Mouse (Mus musculus) neural tube, embryonic 11.5 days (tissue): ENCODE measurements around the gene Tvp23b. TPM values are rescaled to one million over a fixed set of nuclear protein-coding genes. Genes with fewer than 3 reads are reported as not detected.

Source experiments
- ATAC-seq: fragments of 200-750 bp; cut with Nextera tagmentation; 2 replicates; pipeline ENCODE4 v1.8.0; 2017; ENCODE audit warnings: moderate number of reproducible peaks, mild to moderate bottlenecking, moderate TSS enrichment, moderate library complexity; ENCODE audit not compliant: insufficient read depth, low FRiP score, low TSS enrichment
- DNase-seq: peaks from one replicate; pipeline ENCODE4 v3.0.0-alpha.2; 2015; ENCODE audit warnings: low spot score
- H3K27ac ChIP-seq: fragments of 300-500 bp; sonication (generic); 2 replicates; pipeline ENCODE4 v1.5.1; 2014; ENCODE audit warnings: low read depth, mild to moderate bottlenecking, low read length
- H3K27me3 ChIP-seq: fragments of 300-500 bp; sonication (generic); 2 replicates; pipeline ENCODE4 v1.6.1; 2014; ENCODE audit warnings: mild to moderate bottlenecking, low read length, mixed read lengths; ENCODE audit not compliant: control insufficient read depth, insufficient read depth
- H3K36me3 ChIP-seq: fragments of 300-500 bp; sonication (generic); 2 replicates; pipeline ENCODE4 v1.6.1; 2014; ENCODE audit warnings: mild to moderate bottlenecking, low read length, moderate library complexity, mixed read lengths; ENCODE audit not compliant: control insufficient read depth, insufficient read depth
- H3K4me1 ChIP-seq: fragments of 300-500 bp; sonication (generic); 2 replicates; pipeline ENCODE4 v1.6.1; 2014; ENCODE audit warnings: low read length, mixed read lengths; ENCODE audit not compliant: control insufficient read depth, insufficient read depth
- H3K4me2 ChIP-seq: fragments of 300-500 bp; sonication (generic); 2 replicates; pipeline ENCODE4 v1.6.1; 2014; ENCODE audit warnings: low read depth, mild to moderate bottlenecking, moderate library complexity
- H3K4me3 ChIP-seq: fragments of 300-500 bp; sonication (generic); 2 replicates; pipeline ENCODE4 v1.5.1; 2014; ENCODE audit warnings: low read depth, low read length
- H3K9ac ChIP-seq: fragments of 300-500 bp; sonication (generic); 2 replicates; pipeline ENCODE4 v1.6.1; 2014; ENCODE audit warnings: mild to moderate bottlenecking, low read length
- H3K9me3 ChIP-seq: fragments of 300-500 bp; sonication (generic); 2 replicates; pipeline ENCODE4 v1.6.1; 2016; ENCODE audit warnings: low read length; ENCODE audit not compliant: control insufficient read depth
- WGBS: fragments of 180-500 bp; shearing (Covaris S2); extraction: QIAGEN DNeasy Blood & Tissue Kit; methylation state at CpG from one replicate; pipeline ENCODE4 v1.1.7; 2014; 5-methylcytosine and 5-hydroxymethylcytosine counted together
- polyA plus RNA-seq: library from polyadenylated mRNA; unstranded; fragments of >200 nt; fragmentation: Nextera tagmentation; extraction: Ambion mirVana; gene quantifications from 2 replicates; pipeline ENCODE4 v1.2.1, GENCODE M21; 2014

The Tvp23b gene
- polyA plus RNA-seq, 1 experiment from 2014 or later = 43.1 TPM

- peak; percentile 24 for DNase-seq
- no peaks in the 10 kb centered on the region for H3K4me1 ChIP-seq
- H3K9me3 ChIP-seq = no peaks in the 10 kb centered on the region
- H3K27me3 ChIP-seq = no peaks in the 10 kb centered on the region
- no peak overlapping the region for H3K4me3 ChIP-seq
- H3K9ac ChIP-seq = no peak overlapping the region
- WGBS = 51% methylated on average over 8 of the region's 8 CpGs
- H3K36me3 ChIP-seq = no peaks in the 10 kb centered on the region
- no peak overlapping the region for H3K4me2 ChIP-seq
- H3K27ac ChIP-seq = 0 out of 2 replicates have a peak overlapping the region, but pooled peaks have one; percentile 20
- ATAC-seq = peak; percentile 58; the same call in 1 of the 2 replicates
These were observed 32.1 kb downstream of the Tvp23b start for GRCm38 (mm10) chr11:62911362-62911761.

- DNase-seq (no peak), ATAC-seq (no peak)
- 92% methylated on average over 2 of the region's 2 CpGs for WGBS
- Histone ChIP-seq H3K4me1 (no peaks in the 10 kb centered on the region), H3K27me3 (no peaks in the 10 kb centered on the region), H3K4me2 (no peak overlapping the region), H3K36me3 (no peaks in the 10 kb centered on the region), H3K4me3 (no peak overlapping the region), H3K9ac (no peak overlapping the region), H3K9me3 (no peaks in the 10 kb centered on the region), H3K27ac (no peak overlapping the region)
These were observed 33.9 kb downstream of the Tvp23b start for GRCm38 (mm10) chr11:62913141-62913540.

- Histone ChIP-seq H3K36me3 (no peaks in the 10 kb centered on the region), H3K27me3 (no peaks in the 10 kb centered on the region), H3K4me3 (no peak overlapping the region), H3K9ac (no peak overlapping the region), H3K4me1 (no peaks in the 10 kb centered on the region), H3K9me3 (no peaks in the 10 kb centered on the region), H3K4me2 (no peak overlapping the region), H3K27ac (no peak overlapping the region)
- no peak for ATAC-seq
- DNase-seq = no peak
- 62% methylated on average over 6 of the region's 6 CpGs for WGBS
These were observed 35.3 kb downstream of the Tvp23b start for GRCm38 (mm10) chr11:62914532-62914931.

- ATAC-seq = no peak
- no peak for DNase-seq
- no peak overlapping the region for H3K9ac ChIP-seq
- no peaks in the 10 kb centered on the region for H3K4me1 ChIP-seq
- no peaks in the 10 kb centered on the region for H3K9me3 ChIP-seq
- no peaks in the 10 kb centered on the region for H3K27me3 ChIP-seq
- no peak overlapping the region for H3K4me3 ChIP-seq
- H3K4me2 ChIP-seq = no peak overlapping the region
- H3K27ac ChIP-seq = no peak overlapping the region
- H3K36me3 ChIP-seq = no peaks in the 10 kb centered on the region
- 96% methylated on average over 2 of the region's 2 CpGs for WGBS
These were observed 36.2 kb downstream of the Tvp23b start for GRCm38 (mm10) chr11:62915486-62915885.

- H3K36me3 ChIP-seq = no peaks in the 10 kb centered on the region
- no peak overlapping the region for H3K4me3 ChIP-seq
- H3K4me1 ChIP-seq = no peaks in the 10 kb centered on the region
- DNase-seq = no peak
- WGBS = 53% methylated on average over 2 of the region's 2 CpGs
- H3K27ac ChIP-seq = no peak overlapping the region
- no peaks in the 10 kb centered on the region for H3K9me3 ChIP-seq
- H3K27me3 ChIP-seq = no peaks in the 10 kb centered on the region
- no peak overlapping the region for H3K4me2 ChIP-seq
- H3K9ac ChIP-seq = no peak overlapping the region
- no peak for ATAC-seq
These were observed 37.5 kb downstream of the Tvp23b start for GRCm38 (mm10) chr11:62916765-62917164.

GRCm38 (mm10) chr11:62919946-62920742 lies 40.9 kb downstream of the Tvp23b start:
- Histone ChIP-seq H3K9ac (no peak overlapping the region), H3K36me3 (no peaks in the 10 kb centered on the region), H3K4me2 (no peak overlapping the region), H3K4me1 (no peaks in the 10 kb centered on the region), H3K9me3 (no peaks in the 10 kb centered on the region), H3K27me3 (no peaks in the 10 kb centered on the region), H3K4me3 (no peak overlapping the region), H3K27ac (no peak overlapping the region)
- ATAC-seq (no peak), DNase-seq (no peak)
- WGBS = 74% methylated on average over 6 of the region's 6 CpGs

- Histone ChIP-seq H3K27ac (no peak overlapping the region), H3K9ac (no peak overlapping the region), H3K4me3 (no peak overlapping the region), H3K4me2 (peak overlapping the region; percentile 26; the same call in 1 of the 2 replicates), H3K27me3 (no peaks in the 10 kb centered on the region), H3K36me3 (no peaks in the 10 kb centered on the region), H3K4me1 (no peaks in the 10 kb centered on the region), H3K9me3 (no peaks in the 10 kb centered on the region)
- WGBS = 27% methylated on average over 6 of the region's 6 CpGs
- no peak for DNase-seq
- no peak; the same call in 1 of the 2 replicates for ATAC-seq
These were observed 41.4 kb downstream of the Tvp23b start for GRCm38 (mm10) chr11:62920743-62921050.

- ATAC-seq (peak; percentile 45), DNase-seq (peak; percentile 94)
- Histone ChIP-seq H3K4me3 (no peak overlapping the region), H3K9me3 (no peaks in the 10 kb centered on the region), H3K36me3 (no peaks in the 10 kb centered on the region), H3K27ac (peak overlapping the region; percentile 42; the same call in 1 of the 2 replicates), H3K4me1 (no peaks in the 10 kb centered on the region), H3K4me2 (peak overlapping the region; percentile 26), H3K9ac (peak overlapping the region; percentile 14; the same call in 1 of the 2 replicates), H3K27me3 (no peaks in the 10 kb centered on the region)
- 26% methylated on average over 25 of the region's 25 CpGs for WGBS
These were observed 42.1 kb downstream of the Tvp23b start for GRCm38 (mm10) chr11:62921052-62921977.
